In the genomic region with DNA sequence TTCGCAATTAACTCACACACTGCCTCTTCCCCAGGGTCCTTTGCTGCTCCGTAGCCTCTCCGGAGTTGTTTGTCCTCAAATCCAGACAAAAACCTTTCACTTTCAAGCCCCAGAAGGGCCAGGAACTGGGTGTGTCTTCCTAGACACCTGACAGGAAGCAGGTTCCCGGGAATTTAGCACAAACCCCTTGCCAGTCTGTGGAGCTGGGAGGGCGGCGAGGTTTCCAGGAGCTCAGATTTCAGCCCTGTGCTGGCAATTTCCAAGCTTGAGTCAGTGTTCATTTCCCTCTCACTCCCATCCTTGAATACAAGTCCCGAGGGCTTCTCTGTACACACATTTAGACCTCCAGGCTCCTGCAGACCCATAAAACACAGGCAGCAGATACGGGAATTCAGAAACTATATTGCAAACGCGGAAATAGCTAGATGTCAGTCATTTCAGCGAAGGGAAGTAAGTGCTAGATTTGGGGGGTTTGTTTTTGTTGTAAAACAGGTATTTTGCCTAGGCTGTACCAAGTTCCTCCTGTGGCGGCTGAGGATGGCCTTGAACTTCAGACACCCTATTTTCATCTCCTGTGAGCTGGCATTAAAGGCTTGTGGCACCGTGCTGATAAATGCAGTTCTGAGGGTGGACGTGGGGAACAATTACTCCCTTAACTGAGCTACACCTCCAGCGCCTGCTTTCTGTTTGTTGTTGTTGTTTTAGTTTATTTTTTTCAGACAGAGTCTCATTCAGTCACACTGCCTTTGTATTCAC, we compare ENCODE assay signal across 8 mouse cellular contexts. TPM values are rescaled to one million over a fixed set of nuclear protein-coding genes. Genes with fewer than 3 reads are reported as not detected.
DNase-seq lines count a peak whose midpoint lies in the region; ATAC-seq and TF ChIP-seq lines count a peak whose summit lies in the region.

No protein-coding gene starts in this region.

- H3K4me3 ChIP-seq in lung, embryonic 14.5 days (ENCODE audit: low read depth, low read length): peak overlapping the region; percentile 4; the same call in 1 of the 2 replicates
- H3K4me3 ChIP-seq in stomach, postnatal 0 days (ENCODE audit: low read depth, low read length): no peak overlapping the region
- no peak overlapping the region for H3K4me3 ChIP-seq in forebrain, embryonic 12.5 days (replicated peaks)

- peak overlapping the region; percentile 46 for H3K4me2 ChIP-seq in lung, embryonic 14.5 days
- H3K4me2 ChIP-seq in stomach, postnatal 0 days (replicated peaks; ENCODE audit: low read depth): peak overlapping the region; percentile 0
- H3K4me2 ChIP-seq in forebrain, embryonic 12.5 days: no peak overlapping the region

- peaks cover 3% of the 10 kb centered on the region; the same call in 1 of the 2 replicates for H3K4me1 ChIP-seq in lung, embryonic 14.5 days (ENCODE audit: insufficient read depth)
- H3K4me1 ChIP-seq in stomach, postnatal 0 days (replicated peaks; ENCODE audit: control insufficient read depth, insufficient read depth): no peaks in the 10 kb centered on the region
- no peaks in the 10 kb centered on the region; the same call in 1 of the 2 replicates for H3K4me1 ChIP-seq in forebrain, embryonic 12.5 days

- TF ChIP-seq EP300 in stomach, postnatal 0 days (optimal IDR thresholded peaks at IDR 0.05): no peak

- TF ChIP-seq CTCF in lung, embryonic 14.5 days (IDR thresholded peaks at IDR 0.05; ENCODE audit: low read depth): no peak
- TF ChIP-seq CTCF in stomach, postnatal 0 days (IDR thresholded peaks at IDR 0.05; ENCODE audit: low read depth): no peak

- ATAC-seq in lung, embryonic 14.5 days (ENCODE audit: insufficient read depth): no peak
- no peak for ATAC-seq in stomach, postnatal 0 days (ENCODE audit: low FRiP score, low TSS enrichment)
- ATAC-seq in forebrain, embryonic 12.5 days (ENCODE audit: low FRiP score): no peak

- no peak overlapping the region; the same call in 1 of the 2 replicates for H3K9ac ChIP-seq in lung, embryonic 14.5 days
- H3K9ac ChIP-seq in stomach, postnatal 0 days (ENCODE audit: low read length): no peak overlapping the region
- H3K9ac ChIP-seq in forebrain, embryonic 12.5 days: no peak overlapping the region

- no peaks in the 10 kb centered on the region for H3K9me3 ChIP-seq in lung, embryonic 14.5 days (ENCODE audit: low read depth, low read length)
- no peaks in the 10 kb centered on the region for H3K9me3 ChIP-seq in stomach, postnatal 0 days (ENCODE audit: control insufficient read depth, low read length)
- H3K9me3 ChIP-seq in forebrain, embryonic 12.5 days: no peaks in the 10 kb centered on the region

- H3K27me3 ChIP-seq in lung, embryonic 14.5 days (ENCODE audit: insufficient read depth, low read length): no peaks in the 10 kb centered on the region
- H3K27me3 ChIP-seq in stomach, postnatal 0 days (ENCODE audit: control insufficient read depth, insufficient read depth, low read length): no peaks in the 10 kb centered on the region
- H3K27me3 ChIP-seq in forebrain, embryonic 12.5 days: peaks cover 10% of the 10 kb centered on the region; the same call in 1 of the 2 replicates

- DNase-seq in lung, embryonic 14.5 days: peak; percentile 55
- no peak for DNase-seq in lung, postnatal 14 days
- peak; percentile 62 for DNase-seq in heart, adult 8-10 months (ENCODE audit: low spot score)
- DNase-seq in kidney, postnatal 36 days: peak; percentile 54 to 59
- DNase-seq in stomach, postnatal 0 days (ENCODE audit: low spot score): peak; percentile 36
- DNase-seq in frontal cortex, postnatal 14 days (ENCODE audit: low spot score in 2 of 2): no peak
- no peak for DNase-seq in c-Kit-positive CD71-positive TER-119-positive erythroid progenitor cells, embryonic 14.5 days (ENCODE audit: low spot score)

- H3K36me3 ChIP-seq in lung, embryonic 14.5 days (ENCODE audit: insufficient read depth): no peaks in the 10 kb centered on the region
- H3K36me3 ChIP-seq in stomach, postnatal 0 days (ENCODE audit: control insufficient read depth, insufficient read depth, low read length): no peaks in the 10 kb centered on the region
- H3K36me3 ChIP-seq in forebrain, embryonic 12.5 days (replicated peaks): no peaks in the 10 kb centered on the region

- WGBS in lung, embryonic 14.5 days: 35% methylated on average over 15 of the region's 15 CpGs
- 44% methylated on average over 15 of the region's 15 CpGs for WGBS in stomach, postnatal 0 days
- 55% methylated on average over 15 of the region's 15 CpGs for WGBS in forebrain, embryonic 12.5 days

- 0 out of 2 replicates have a peak overlapping the region, but pooled peaks have one; percentile 18 for H3K27ac ChIP-seq in lung, embryonic 14.5 days (ENCODE audit: low read depth)
- no peak overlapping the region for H3K27ac ChIP-seq in stomach, postnatal 0 days (replicated peaks)
- no peak overlapping the region for H3K27ac ChIP-seq in forebrain, embryonic 12.5 days

RNA-seq across cellular contexts. Expression of a gene that starts 33.4 kb away (rescaled TPM):
- 18.8 and 20.6 TPM in 2 replicates for polyA plus RNA-seq in lung, embryonic 14.5 days (2014; fragmentation: Nextera tagmentation; extraction: Ambion mirVana)
- total RNA-seq in heart, adult 8-10 months (2022): 100 to 1,000 TPM; 113 to 148 (median 138) TPM
- 14.4 and 16.6 TPM in 2 replicates for polyA plus RNA-seq in stomach, postnatal 0 days (2015; fragmentation: Nextera tagmentation; extraction: Ambion mirVana)
- 20.9 and 23.3 TPM in 2 replicates for polyA plus RNA-seq in forebrain, embryonic 12.5 days (2016; fragmentation: Nextera tagmentation; extraction: Ambion mirVana)

RNA-seq across cellular contexts. Expression of a gene that starts 57.5 kb away (rescaled TPM):
- polyA plus RNA-seq in lung, embryonic 14.5 days (2014; fragmentation: Nextera tagmentation; extraction: Ambion mirVana): 83.4 and 83.6 TPM in 2 replicates
- 10 to 100 TPM; 11.8 to 13.1 (median 12.8) TPM for total RNA-seq in heart, adult 8-10 months (2022)
- 67.2 and 67.8 TPM in 2 replicates for polyA plus RNA-seq in stomach, postnatal 0 days (2015; fragmentation: Nextera tagmentation; extraction: Ambion mirVana)
- 47.3 and 49.7 TPM in 2 replicates for polyA plus RNA-seq in forebrain, embryonic 12.5 days (2016; fragmentation: Nextera tagmentation; extraction: Ambion mirVana)

Comparison
In these comparisons a context has a peak if more than half of its experiments do, and no peak if none do; other contexts are left out.
1. DNase-seq: peak in lung, embryonic 14.5 days (single experiment), heart, adult 8-10 months (single experiment), kidney, postnatal 36 days (2 of 2) and stomach, postnatal 0 days (single experiment); none in lung, postnatal 14 days (single experiment), frontal cortex, postnatal 14 days (0 of 2) and c-Kit-positive CD71-positive TER-119-positive erythroid progenitor cells, embryonic 14.5 days (single experiment).